Mouse (Mus musculus): ENCODE data around the gene Psmd10. TPM values are rescaled to one million over a fixed set of nuclear protein-coding genes. Genes with fewer than 3 reads are reported as not detected.

Gene Psmd10
- total and polyA plus RNA-seq, 3 experiments = 48.8 to 53.2 TPM; not detected in 1

DNA sequence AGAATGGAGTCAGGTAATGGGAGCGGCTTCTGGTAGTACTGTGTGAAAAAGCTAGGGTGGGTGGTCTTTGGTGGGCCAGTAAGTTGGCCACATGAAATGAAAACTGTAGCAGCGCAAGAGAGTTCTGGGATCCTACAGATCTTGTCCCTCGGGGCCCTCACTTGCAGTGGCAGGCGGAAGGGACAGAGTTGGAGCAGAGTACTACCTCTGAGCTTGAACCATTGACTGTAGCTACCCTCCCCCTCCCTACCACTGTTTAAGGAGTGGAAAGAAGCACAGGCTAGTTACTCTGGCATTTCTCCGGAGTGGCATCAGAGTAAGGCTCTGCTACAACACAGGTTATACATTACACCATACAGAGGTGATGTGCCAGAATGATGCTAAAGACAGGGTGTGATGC, 431 bp upstream of the Psmd10 start:
- H3K79me2 ChIP-seq (ENCODE audit: control insufficient read depth, insufficient read depth, low read length, poor library complexity) = peaks cover 4% of the 10 kb centered on the region
- H3K36me3 ChIP-seq (ENCODE audit: control insufficient read depth in 1 of 2, insufficient read depth in 2 of 2, low read length in 2 of 2) = peaks cover 2 to 19% of the 10 kb centered on the region in 2 experiments; a peak in 3 of 4 replicates
- peaks cover 3 to 12% of the 10 kb centered on the region in 2 experiments for H3K4me1 ChIP-seq (ENCODE audit: control insufficient read depth in 1 of 2, insufficient read depth in 2 of 2, low read length in 2 of 2)
- no peaks in the 10 kb centered on the region for H3K27me3 ChIP-seq (ENCODE audit: control insufficient read depth in 1 of 2, insufficient read depth in 2 of 2, low read length in 2 of 2)
- DNase-seq (ENCODE audit: low read depth, low spot score) = no peak
- peak overlapping the region; percentile 74 for H3K9ac ChIP-seq (ENCODE audit: control insufficient read depth, low read depth, low read length, poor library complexity, severe bottlenecking)
- TF ChIP-seq SIN3A (IDR thresholded peaks at IDR 0.05; ENCODE audit: low read length) (peak; percentile 26; the same call in 1 of the 2 replicates), POLR2AphosphoS2 (IDR thresholded peaks at IDR 0.05; ENCODE audit: low read length) (no peak), POLR2A (IDR thresholded peaks at IDR 0.05; ENCODE audit: control insufficient read depth in 1 of 2, insufficient read depth in 1 of 2, low read depth in 1 of 2, low read length in 2 of 2, poor library complexity in 1 of 2) (peak in 1 of 2 experiments; percentile 43; a peak in 1 of 4 replicates), USF1 (IDR thresholded peaks at IDR 0.05; ENCODE audit: low read depth, low read length) (0 out of 2 replicates have a peak, but pooled peaks have one; percentile 0), ZNF384 (IDR thresholded peaks at IDR 0.05; ENCODE audit: low read depth, low read length) (no peak)
- peak overlapping the region; percentile 81 to 90 for H3K4me3 ChIP-seq (ENCODE audit: control insufficient read depth in 1 of 2, insufficient read depth in 1 of 2, low read depth in 2 of 2, low read length in 2 of 2)
- peak overlapping the region; percentile 29; the same call in 1 of the 2 replicates for H3K27ac ChIP-seq (ENCODE audit: control insufficient read depth, low read depth, low read length)
- no peaks in the 10 kb centered on the region for H3K9me3 ChIP-seq (replicated peaks; ENCODE audit: insufficient read depth, low read length)

- peak overlapping the region; percentile 7; the same call in 1 of the 2 replicates for H3K27ac ChIP-seq (ENCODE audit: control insufficient read depth, low read depth, low read length)
- peak; percentile 58 for DNase-seq (ENCODE audit: low read depth, low spot score)
- peaks cover 4% of the 10 kb centered on the region for H3K79me2 ChIP-seq (ENCODE audit: control insufficient read depth, insufficient read depth, low read length, poor library complexity)
- H3K4me1 ChIP-seq (ENCODE audit: control insufficient read depth in 1 of 2, insufficient read depth in 2 of 2, low read length in 2 of 2) = peaks cover 3 to 12% of the 10 kb centered on the region in 2 experiments
- H3K4me3 ChIP-seq (ENCODE audit: control insufficient read depth in 1 of 2, insufficient read depth in 1 of 2, low read depth in 2 of 2, low read length in 2 of 2) = no peak overlapping the region
- H3K9me3 ChIP-seq (replicated peaks; ENCODE audit: insufficient read depth, low read length) = no peaks in the 10 kb centered on the region
- no peak overlapping the region for H3K9ac ChIP-seq (ENCODE audit: control insufficient read depth, low read depth, low read length, poor library complexity, severe bottlenecking)
- no peaks in the 10 kb centered on the region for H3K27me3 ChIP-seq (ENCODE audit: control insufficient read depth in 1 of 2, insufficient read depth in 2 of 2, low read length in 2 of 2)
- peaks cover 11 to 19% of the 10 kb centered on the region in 2 experiments for H3K36me3 ChIP-seq (ENCODE audit: control insufficient read depth in 1 of 2, insufficient read depth in 2 of 2, low read length in 2 of 2)
- no peak for TF ChIP-seq CHD2 (IDR thresholded peaks at IDR 0.05; ENCODE audit: low read length)
- TF ChIP-seq CTCF (IDR thresholded peaks at IDR 0.05 in 2 of 3, conservative IDR thresholded peaks at IDR 0.05 in 1 of 3; ENCODE audit: control insufficient read depth in 1 of 3, insufficient read depth in 1 of 3, low read depth in 2 of 3, low read length in 3 of 3, poor library complexity in 1 of 3, severe bottlenecking in 1 of 3) = no peak
- TF ChIP-seq ZNF384 (IDR thresholded peaks at IDR 0.05; ENCODE audit: low read depth, low read length) = no peak
- TF ChIP-seq EP300 (IDR thresholded peaks at IDR 0.05; ENCODE audit: low read depth in 1 of 2, low read length in 2 of 2) = peak; percentile 67 to 79
- TF ChIP-seq MXI1 (IDR thresholded peaks at IDR 0.05; ENCODE audit: low read depth, low read length) = no peak
- TF ChIP-seq RAD21 (IDR thresholded peaks at IDR 0.05; ENCODE audit: low read depth, low read length) = no peak
- peak; percentile 84 for TF ChIP-seq GATA1 (IDR thresholded peaks at IDR 0.05; ENCODE audit: low read depth, low read length)
- peak; percentile 34; the same call in 1 of the 2 replicates for TF ChIP-seq SIN3A (IDR thresholded peaks at IDR 0.05; ENCODE audit: low read length)
- no peak for TF ChIP-seq MAZ (IDR thresholded peaks at IDR 0.05; ENCODE audit: low read depth, low read length)
- no peak for TF ChIP-seq POLR2A (IDR thresholded peaks at IDR 0.05; ENCODE audit: control insufficient read depth in 1 of 2, insufficient read depth in 1 of 2, low read depth in 1 of 2, low read length in 2 of 2, poor library complexity in 1 of 2)
- peak; percentile 85 for TF ChIP-seq TCF12 (IDR thresholded peaks at IDR 0.05; ENCODE audit: low read depth, low read length)
- no peak for TF ChIP-seq SMC3 (IDR thresholded peaks at IDR 0.05; ENCODE audit: low read depth, low read length)
- TF ChIP-seq GABPA (IDR thresholded peaks at IDR 0.05; ENCODE audit: low read depth, low read length) = no peak
- no peak for TF ChIP-seq UBTF (IDR thresholded peaks at IDR 0.05; ENCODE audit: borderline replicate concordance, insufficient read depth, low read depth, low read length)
- TF ChIP-seq NRF1 (IDR thresholded peaks at IDR 0.05; ENCODE audit: insufficient read depth, low read depth, low read length, poor library complexity, severe bottlenecking) = peak; percentile 83
- no peak for TF ChIP-seq MYB (IDR thresholded peaks at IDR 0.05; ENCODE audit: low read depth, low read length)
- no peak for TF ChIP-seq RCOR1 (IDR thresholded peaks at IDR 0.05; ENCODE audit: low read depth, low read length)
- TF ChIP-seq ETS1 (IDR thresholded peaks at IDR 0.05; ENCODE audit: low read depth, low read length) = peak; percentile 85
- TF ChIP-seq JUND (IDR thresholded peaks at IDR 0.05; ENCODE audit: low read depth, low read length) = no peak
- TF ChIP-seq HCFC1 (IDR thresholded peaks at IDR 0.05; ENCODE audit: low read depth, low read length) = no peak
- no peak for TF ChIP-seq ZMIZ1 (IDR thresholded peaks at IDR 0.05; ENCODE audit: low read depth, low read length)
- no peak for TF ChIP-seq POLR2AphosphoS5 (IDR thresholded peaks at IDR 0.05; ENCODE audit: borderline replicate concordance, low read depth, low read length)
- TF ChIP-seq MEF2A (IDR thresholded peaks at IDR 0.05; ENCODE audit: extremely low read depth, insufficient replicate concordance, low read depth, low read length, poor library complexity, severe bottlenecking) = no peak
- TF ChIP-seq NELFE (IDR thresholded peaks at IDR 0.05; ENCODE audit: low read depth, low read length) = no peak
- no peak for TF ChIP-seq MAFK (IDR thresholded peaks at IDR 0.05; ENCODE audit: borderline replicate concordance, low read depth, low read length)
- TF ChIP-seq USF1 (IDR thresholded peaks at IDR 0.05; ENCODE audit: low read depth, low read length) = no peak
- no peak for TF ChIP-seq USF2 (IDR thresholded peaks at IDR 0.05; ENCODE audit: borderline replicate concordance in 1 of 2, insufficient read depth in 1 of 2, low read depth in 1 of 2, low read length in 2 of 2)
- peak; percentile 51 for TF ChIP-seq TAL1 (IDR thresholded peaks at IDR 0.05; ENCODE audit: low read length)
- no peak for TF ChIP-seq KAT2A (conservative IDR thresholded peaks at IDR 0.05; ENCODE audit: low read depth, low read length)
Observed at GRCm38 (mm10) chrX:140953618-140954017, 2.9 kb downstream of the Psmd10 start.
